Mouse (Mus musculus) CH12.LX (cell line): Measurements from ENCODE around the gene Tfap4. TPM values are rescaled to one million over a fixed set of nuclear protein-coding genes. Genes with fewer than 3 reads are reported as not detected.

Source experiments
- DNase-seq: peaks from one replicate; pipeline ENCODE4 v3.0.0-alpha.2; 2013; ENCODE audit errors: extremely low read depth
- H3K27ac ChIP-seq: 2 replicates; pipeline ENCODE4 v1.5.1; 2012; ENCODE audit warnings: low read depth, mild to moderate bottlenecking, control low read depth, moderate library complexity; ENCODE audit not compliant: insufficient read depth
- H3K27me3 ChIP-seq: replicated peaks from 2 replicates; pipeline ENCODE3; 2012; ENCODE audit warnings: inconsistent platforms
- H3K36me3 ChIP-seq, 2 experiments: replicated peaks in 1 of 2; 2 replicates each; pipeline versions ENCODE3 to v1.6.1; 2012; ENCODE audit warnings: inconsistent platforms in 1 of 2, low read length in 1 of 2, mild to moderate bottlenecking in 1 of 2, mixed read lengths in 1 of 2, moderate library complexity in 1 of 2; ENCODE audit not compliant: control insufficient read depth in 1 of 2, insufficient read depth in 1 of 2
- H3K4me1 ChIP-seq, 2 experiments: 2 replicates each; pipeline ENCODE4 v1.6.1; 2012; ENCODE audit warnings: inconsistent platforms in 1 of 2, moderate library complexity in 1 of 2; ENCODE audit not compliant: insufficient read depth in 2 of 2, control insufficient read depth in 1 of 2
- H3K4me2 ChIP-seq: 2 replicates; pipeline ENCODE4 v1.6.1; 2012; ENCODE audit warnings: low read depth, mild to moderate bottlenecking, control low read depth; ENCODE audit not compliant: poor library complexity, insufficient read depth, severe bottlenecking
- H3K4me3 ChIP-seq, 3 experiments: fragments of 150-350 bp in 1 of 3; sonication (generic) in 1 of 3; replicated peaks in 1 of 3; 2 replicates each; pipeline versions ENCODE3 to v1.5.1; 2011 to 2012; ENCODE audit warnings: low read depth in 2 of 3, low read length in 2 of 3, mild to moderate bottlenecking in 2 of 3, moderate library complexity in 2 of 3, control low read depth in 1 of 3, improper control_type of control experiment in 1 of 3, inconsistent platforms in 1 of 3, mixed read lengths in 1 of 3; ENCODE audit not compliant: poor library complexity in 1 of 3
- H3K79me2 ChIP-seq: replicated peaks from 2 replicates; pipeline ENCODE4 v1.6.1; 2012; ENCODE audit warnings: mild to moderate bottlenecking, moderate library complexity; ENCODE audit not compliant: control insufficient read depth, poor library complexity, insufficient read depth, severe bottlenecking; ENCODE audit errors: extremely low read depth
- H3K9ac ChIP-seq: 2 replicates; pipeline ENCODE4 v1.6.1; 2012; ENCODE audit warnings: low read depth, mild to moderate bottlenecking, control low read depth, moderate library complexity; ENCODE audit not compliant: insufficient read depth
- H3K9me3 ChIP-seq: replicated peaks from 2 replicates; pipeline ENCODE3; 2012; ENCODE audit warnings: low read length, inconsistent platforms, mixed read lengths
- BHLHE40 ChIP-seq: IDR thresholded peaks from 2 replicates; pipeline ENCODE4 v1.6.1; 2011; ENCODE audit warnings: mild to moderate bottlenecking, low read depth, low read length, improper control_type of control experiment
- CHD1 ChIP-seq: IDR thresholded peaks from 2 replicates; pipeline ENCODE4 v1.6.1; 2012; ENCODE audit warnings: low read depth, low read length, improper control_type of control experiment, inconsistent platforms
- CTCF ChIP-seq, 2 experiments: IDR thresholded peaks in 1 of 2; conservative IDR thresholded peaks in 1 of 2; 2 replicates each; pipeline ENCODE4 v1.5.1; 2011 to 2012; ENCODE audit warnings: low read depth in 2 of 2, low read length in 2 of 2, improper control_type of control experiment in 1 of 2, inconsistent platforms in 1 of 2, mild to moderate bottlenecking in 1 of 2, moderate library complexity in 1 of 2
- E2F4 ChIP-seq: IDR thresholded peaks from 2 replicates; pipeline ENCODE4 v1.6.1; 2011; ENCODE audit warnings: low read depth, low read length, improper control_type of control experiment; ENCODE audit not compliant: insufficient replicate concordance
- ELF1 ChIP-seq: IDR thresholded peaks from 2 replicates; pipeline ENCODE4 v1.6.1; 2014; ENCODE audit warnings: low read depth, mild to moderate bottlenecking, inconsistent platforms, low read length, improper control_type of control experiment
- EP300 ChIP-seq: IDR thresholded peaks from 2 replicates; pipeline ENCODE4 v1.6.1; 2011; ENCODE audit warnings: low read length, improper control_type of control experiment
- IRF4 ChIP-seq: IDR thresholded peaks from 2 replicates; pipeline ENCODE4 v1.6.1; 2014; ENCODE audit warnings: low read depth, mild to moderate bottlenecking, inconsistent platforms, low read length, improper control_type of control experiment
- JUN ChIP-seq: IDR thresholded peaks from 2 replicates; pipeline ENCODE4 v1.6.1; 2011; ENCODE audit warnings: low read depth, mild to moderate bottlenecking, low read length, improper control_type of control experiment, moderate library complexity; ENCODE audit not compliant: insufficient read depth
- JUND ChIP-seq: conservative IDR thresholded peaks from 2 replicates; pipeline ENCODE4 v1.6.1; 2011; ENCODE audit warnings: low read depth, low read length, improper control_type of control experiment
- MAFK ChIP-seq: IDR thresholded peaks from 2 replicates; pipeline ENCODE4 v1.6.1; 2011; ENCODE audit warnings: low read length, improper control_type of control experiment; ENCODE audit not compliant: insufficient replicate concordance
- MAZ ChIP-seq: IDR thresholded peaks from 2 replicates; pipeline ENCODE4 v1.6.1; 2012; ENCODE audit warnings: low read depth, mild to moderate bottlenecking, inconsistent platforms, low read length, improper control_type of control experiment, moderate library complexity
- MEF2A ChIP-seq: IDR thresholded peaks from 2 replicates; pipeline ENCODE4 v1.6.1; 2014; ENCODE audit warnings: low read depth, mild to moderate bottlenecking, inconsistent platforms, low read length, improper control_type of control experiment, borderline replicate concordance
- MYC ChIP-seq: IDR thresholded peaks from 2 replicates; pipeline ENCODE4 v1.6.1; 2011; ENCODE audit warnings: low read depth, mild to moderate bottlenecking, improper control_type of control experiment, low read length
- POLR2A ChIP-seq: IDR thresholded peaks from 2 replicates; pipeline ENCODE4 v1.6.1; 2011; ENCODE audit warnings: low read depth, mild to moderate bottlenecking, improper control_type of control experiment, low read length
- POLR2AphosphoS2 ChIP-seq: IDR thresholded peaks from 2 replicates; pipeline ENCODE4 v1.6.1; 2011; ENCODE audit warnings: low read depth, low read length, improper control_type of control experiment
- RAD21 ChIP-seq: IDR thresholded peaks from 2 replicates; pipeline ENCODE4 v1.6.1; 2011; ENCODE audit warnings: low read depth, mild to moderate bottlenecking, low read length, improper control_type of control experiment, moderate library complexity
- TCF12 ChIP-seq: IDR thresholded peaks from 2 replicates; pipeline ENCODE4 v1.6.1; 2014; ENCODE audit warnings: low read depth, mild to moderate bottlenecking, inconsistent platforms, low read length, improper control_type of control experiment
- ZMIZ1 ChIP-seq: IDR thresholded peaks from 2 replicates; pipeline ENCODE4 v1.6.1; 2012; ENCODE audit warnings: low read depth, mild to moderate bottlenecking, inconsistent platforms, low read length, improper control_type of control experiment
- dilution Hi-C: fragments of 300-500 bp; cut with MboI; formaldehyde crosslinking; loops from 2 replicates; pipeline ENCODE4 v1.14.3; 2020; ENCODE audit warnings: low sequenced_read_pairs; ENCODE audit not compliant: extremely low pct_unique_long_range_greater_than_20kb, extremely low pct_ligation_motif_present
- in situ Hi-C: fragments of 300-500 bp; cut with MboI; formaldehyde crosslinking; loops from 3 replicates; pipeline ENCODE4 v1.14.3; 2019; ENCODE audit warnings: low sequenced_read_pairs, low pct_ligation_motif_present, low pct_unique_long_range_greater_than_20kb, mixed read lengths
- polyA plus RNA-seq: library from polyadenylated mRNA; unstranded; fragments of >175 nt; gene quantifications from 2 replicates; pipeline ENCODE4 v1.2.1, GENCODE M21; 2012; ENCODE audit warnings: low read depth; ENCODE audit not compliant: insufficient read length
- total RNA-seq, 2 experiments: library from RNA; depleted of rRNA; stranded (reverse); fragments of 300-350 nt in 1 of 2; fragments of >200 nt in 1 of 2; gene quantifications; 2 replicates each; pipeline ENCODE4 v1.2.3; 2012 to 2014

Gene Tfap4
- total and polyA plus RNA-seq, 3 experiments, result 23.5 to 43.3 (median 24.0) TPM

- Histone ChIP-seq H3K9ac (no peak overlapping the region), H3K4me2 (no peak overlapping the region), H3K36me3 (no peaks in the 10 kb centered on the region), H3K9me3 (no peaks in the 10 kb centered on the region), H3K4me3 (no peak overlapping the region), H3K27ac (no peak overlapping the region), H3K79me2 (no peaks in the 10 kb centered on the region), H3K4me1 (peaks cover 8 to 19% of the 10 kb centered on the region in 2 experiments; a peak in 3 of 4 replicates), H3K27me3 (no peaks in the 10 kb centered on the region)
- in situ Hi-C loops (no loop called here), dilution Hi-C loops (no loop called here)
- TF ChIP-seq ZMIZ1 (no peak), BHLHE40 (no peak), EP300 (no peak), ELF1 (no peak), MAZ (no peak)
- DNase-seq, result no peak
These were observed 43.3 kb upstream of the Tfap4 start for GRCm38 (mm10) chr16:4602766-4603452.

GRCm38 (mm10) chr16:4602189-4602588, 42.5 kb upstream of the Tfap4 start:
- DNase-seq, result no peak
- peaks cover 2% of the 10 kb centered on the region for H3K27me3 ChIP-seq
- no peak overlapping the region for H3K27ac ChIP-seq
- H3K4me2 ChIP-seq, result no peak overlapping the region
- dilution Hi-C loops (no loop called here), in situ Hi-C loops (no loop called here)
- H3K9ac ChIP-seq, result no peak overlapping the region
- no peak for TF ChIP-seq ZMIZ1
- TF ChIP-seq POLR2AphosphoS2, result no peak
- no peak for TF ChIP-seq MAFK
- TF ChIP-seq POLR2A, result no peak
- H3K79me2 ChIP-seq, result no peaks in the 10 kb centered on the region
- H3K4me3 ChIP-seq, result no peak overlapping the region
- peaks cover 5 to 23% of the 10 kb centered on the region in 2 experiments; a peak in 3 of 4 replicates for H3K4me1 ChIP-seq
- H3K36me3 ChIP-seq, result no peaks in the 10 kb centered on the region
- H3K9me3 ChIP-seq, result no peaks in the 10 kb centered on the region

- DNase-seq, result no peak
- dilution Hi-C loops (no loop called here), in situ Hi-C loops (no loop called here)
- H3K4me3 ChIP-seq, result no peak overlapping the region
- peaks cover 7 to 20% of the 10 kb centered on the region in 2 experiments for H3K4me1 ChIP-seq
- H3K9ac ChIP-seq, result no peak overlapping the region
- H3K36me3 ChIP-seq, result no peaks in the 10 kb centered on the region
- no peak overlapping the region for H3K27ac ChIP-seq
- H3K9me3 ChIP-seq, result no peaks in the 10 kb centered on the region
- peaks cover 15% of the 10 kb centered on the region for H3K27me3 ChIP-seq
- no peak overlapping the region for H3K4me2 ChIP-seq
- TF ChIP-seq E2F4, result no peak
- no peak for TF ChIP-seq ZMIZ1
- no peak for TF ChIP-seq TCF12
- TF ChIP-seq IRF4, result no peak
- TF ChIP-seq RAD21, result no peak
- TF ChIP-seq MEF2A, result no peak
- TF ChIP-seq JUND, result no peak
- no peak for TF ChIP-seq ELF1
- TF ChIP-seq JUN, result no peak
- TF ChIP-seq CHD1, result no peak
- no peak for TF ChIP-seq CTCF (conservative IDR thresholded peaks at IDR 0.05 in 1 of 2, IDR thresholded peaks at IDR 0.05 in 1 of 2; ENCODE audit: low read depth in 2 of 2, low read length in 2 of 2)
- no peak for TF ChIP-seq MYC
- H3K79me2 ChIP-seq, result no peaks in the 10 kb centered on the region
These were observed 41.2 kb upstream of the Tfap4 start for GRCm38 (mm10) chr16:4600701-4601310.
